Mouse (Mus musculus): ENCODE data around the gene Cyp4f16. TPM values are rescaled to one million over a fixed set of nuclear protein-coding genes. Genes with fewer than 3 reads are reported as not detected.
A peak's percentile ranks its signal among the peaks of the same experiment; 100 is the strongest.
"Not testable (repeated sequence)": the region's sequence is repeated elsewhere in the genome, so short reads cannot be mapped to it uniquely, and the experiment has no call there.

The Cyp4f16 gene
- 9.1 and 12.5 TPM in 2 replicates for total RNA-seq (2021)
- long read RNA-seq, experiment 1, transcript Cyp4f16-201 (13 exons, 2,227 nt): major isoform, 9 of 23 reads
- long read RNA-seq, experiment 1, partial matches to known transcripts: 9 of 23 reads
- long read RNA-seq, experiment 1, other reads (novel, unspliced or antisense): 4 of 23 reads
- long read RNA-seq, experiment 2, transcript Cyp4f16-201 (13 exons, 2,227 nt): major isoform, 7 of 13 reads
- long read RNA-seq, experiment 2, partial matches to known transcripts: 2 of 13 reads
- long read RNA-seq, experiment 2, other reads (novel, unspliced or antisense): 3 of 13 reads

DNA sequence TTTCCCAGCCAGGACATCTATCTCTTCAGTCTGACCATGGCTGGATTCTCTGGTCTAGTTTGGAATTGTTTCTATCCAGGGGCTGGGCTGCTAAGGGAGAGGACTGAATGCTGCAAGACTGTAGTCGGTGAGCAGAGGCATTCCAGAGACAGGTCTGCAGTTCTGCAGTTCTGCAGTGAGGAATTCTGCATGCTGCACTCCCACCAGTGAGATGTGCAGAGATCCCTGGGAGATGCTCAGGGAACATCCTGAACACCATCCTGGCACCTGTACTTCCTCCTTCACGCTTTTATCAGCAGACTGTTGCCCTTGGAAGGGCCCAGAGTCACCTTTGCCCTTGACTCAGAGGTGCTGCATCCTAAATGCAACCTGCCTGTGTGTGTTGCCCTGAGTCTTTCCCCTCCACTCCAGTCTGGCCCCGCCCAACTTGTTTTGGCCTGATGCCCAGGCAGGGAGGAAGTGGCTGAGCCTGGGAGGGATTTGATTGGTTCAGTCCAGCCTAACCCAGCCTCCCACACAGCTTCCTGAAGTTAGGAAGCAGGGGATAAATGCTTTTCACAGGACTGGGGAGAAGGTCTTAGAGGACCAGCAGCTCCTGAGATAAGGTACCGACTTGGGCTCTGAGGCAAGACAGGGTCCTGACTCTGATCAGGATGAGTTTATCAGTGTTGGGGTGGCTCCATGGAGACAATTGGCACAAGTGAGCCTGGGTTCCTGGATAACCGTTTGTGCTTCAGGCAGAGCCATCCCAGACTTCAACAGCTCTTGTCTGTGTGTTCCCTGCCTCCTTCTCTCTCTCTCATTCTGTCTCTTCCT is at the start of gene Cyp4f16:
Gene Cyp4f16 (plus strand): TSS at position 508 of the 816 bp plus-strand sequence.
- peak; percentile 96 for DNase-seq

- peak; percentile 63 for DNase-seq
Measured at GRCm38 (mm10) chr17:32492349-32492980, 43.9 kb upstream of the Cyp4f16 start.

DNA sequence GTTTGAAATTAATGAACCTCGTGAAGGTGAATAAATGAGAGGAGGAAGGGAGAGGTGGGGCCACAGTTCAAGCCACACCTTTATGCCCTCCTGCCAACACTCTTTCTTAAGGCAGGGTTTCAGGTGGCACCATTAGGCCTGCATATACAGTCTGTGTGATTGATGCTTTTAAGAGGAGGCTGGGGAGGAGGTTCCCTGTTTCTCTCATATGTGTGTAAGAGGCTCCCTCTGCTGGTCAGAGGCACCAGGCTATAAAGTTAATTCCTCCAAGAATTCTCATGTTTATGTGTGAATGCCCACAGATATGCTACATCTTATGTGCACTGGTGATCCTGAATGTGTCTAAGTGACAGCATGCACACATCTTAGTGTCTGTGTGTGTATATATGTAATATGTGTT is 41.8 kb upstream of the Cyp4f16 start:
- DNase-seq: peak; percentile 80

DNA sequence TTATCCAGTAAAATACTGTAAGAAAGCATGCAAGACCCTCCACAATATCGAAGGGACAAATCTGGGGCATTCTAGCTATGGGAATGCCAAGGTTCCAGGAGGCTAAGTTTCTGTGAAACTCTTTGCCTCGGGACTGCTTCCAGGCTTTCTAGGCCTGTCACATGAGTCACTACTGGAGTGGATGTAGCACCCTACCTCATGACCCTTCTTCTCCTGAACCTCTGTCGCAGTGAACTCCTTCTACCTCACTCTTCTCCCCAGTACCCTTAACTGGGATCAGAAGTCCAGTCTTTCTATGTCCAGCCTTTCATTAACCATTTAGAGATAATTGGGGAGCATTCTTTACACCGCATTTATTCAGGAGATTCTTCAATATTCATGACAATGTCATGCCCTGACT is 35.8 kb upstream of the Cyp4f16 start:
- not testable (repeated sequence) for DNase-seq

- no peak for DNase-seq
Measured at GRCm38 (mm10) chr17:32501051-32501450, 35.3 kb upstream of the Cyp4f16 start.

DNA sequence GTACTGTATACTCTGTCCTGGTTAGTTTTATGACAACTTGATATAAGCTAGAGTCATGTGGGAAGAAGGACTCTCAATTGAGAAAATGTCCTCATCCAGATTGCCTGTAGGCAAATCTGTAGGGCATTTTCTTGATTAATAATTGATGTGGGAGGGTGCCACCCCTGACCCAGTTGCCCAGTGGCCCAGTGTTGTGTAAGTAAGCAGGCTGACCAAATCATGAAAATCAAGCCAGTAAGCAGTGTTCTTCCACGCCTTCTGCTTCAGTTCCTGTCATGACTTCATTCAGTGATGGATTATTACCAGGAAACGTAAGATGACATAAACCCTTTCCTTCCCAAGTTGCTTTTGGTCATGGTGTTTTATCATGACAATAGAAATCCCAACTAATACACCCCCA is 33.2 kb upstream of the Cyp4f16 start:
- no peak for DNase-seq

GRCm38 (mm10) chr17:32505851-32506728 is 30.3 kb upstream of the Cyp4f16 start, which contains the start of gene Cyp4f17:
Gene Cyp4f17 (plus strand): TSS chr17:32506050.
- peak; percentile 73 for DNase-seq

- DNase-seq: peak; percentile 19
Measured at GRCm38 (mm10) chr17:32506729-32507245, 29.6 kb upstream of the Cyp4f16 start.

DNA sequence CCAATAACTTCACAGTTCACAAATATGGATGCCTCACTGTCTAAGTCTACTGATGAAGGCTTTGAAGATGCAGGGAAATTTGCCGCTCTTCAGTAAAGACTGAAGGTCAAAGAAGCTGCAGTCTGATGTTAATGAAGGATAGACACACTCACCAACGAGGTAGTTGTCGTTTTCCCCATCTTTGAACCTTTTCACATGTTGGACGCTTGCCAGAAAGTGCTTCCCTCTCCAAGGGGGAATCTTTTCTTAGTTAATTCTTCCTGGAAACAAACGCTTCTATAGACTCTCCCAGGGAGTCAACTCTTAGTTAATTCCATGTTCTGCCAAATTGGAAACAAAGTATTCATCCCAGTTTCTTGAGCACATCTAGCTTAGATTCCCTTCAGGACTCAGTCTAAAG is 20.2 kb upstream of the Cyp4f16 start:
- DNase-seq: no peak

- DNase-seq: peak; percentile 63
Measured at GRCm38 (mm10) chr17:32521981-32522380, 14.4 kb upstream of the Cyp4f16 start.

GRCm38 (mm10) chr17:32522386-32522785 is 14.0 kb upstream of the Cyp4f16 start:
- DNase-seq: no peak

DNA sequence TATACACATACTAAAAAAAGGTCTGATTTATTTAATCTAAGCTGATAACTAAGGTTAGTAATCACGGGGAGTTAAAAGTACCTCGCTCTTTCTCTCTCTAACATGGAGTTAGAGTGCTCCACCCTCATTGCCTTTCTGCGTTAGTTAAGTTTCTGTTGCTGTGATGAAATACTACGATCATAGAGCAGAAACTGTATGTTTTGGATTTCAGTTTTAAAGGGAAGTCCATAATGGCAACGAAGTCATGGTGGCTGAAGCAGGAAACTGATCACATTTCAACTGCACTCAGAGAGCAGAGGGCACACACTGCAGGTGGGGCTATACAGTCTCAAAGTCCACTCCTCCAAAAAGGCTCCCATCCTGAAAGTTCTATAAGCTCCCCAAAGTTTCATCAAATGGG is 13.5 kb upstream of the Cyp4f16 start:
- no peak for DNase-seq

GRCm38 (mm10) chr17:32523895-32524294 is 12.5 kb upstream of the Cyp4f16 start:
- no peak for DNase-seq

DNA sequence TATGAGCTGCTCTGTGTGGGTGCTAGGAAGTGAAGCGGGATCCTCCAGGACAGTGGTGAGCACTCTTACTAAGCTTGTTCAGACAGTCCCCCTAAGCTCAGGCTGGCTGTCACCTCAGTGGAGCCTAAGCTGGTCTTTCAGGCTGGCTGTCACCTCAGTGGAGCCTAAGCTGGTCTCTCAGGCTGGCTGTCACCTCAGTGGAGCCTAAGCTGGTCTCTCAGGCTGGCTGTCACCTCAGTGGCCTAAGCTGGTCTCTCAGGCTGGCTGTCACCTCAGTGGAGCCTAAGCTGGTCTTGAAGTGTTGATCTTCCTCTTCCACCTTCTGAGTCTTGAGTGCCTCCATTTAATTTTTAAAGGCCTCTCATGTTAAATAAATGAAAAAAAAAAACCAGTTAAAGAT is 10.0 kb upstream of the Cyp4f16 start:
- not testable (repeated sequence) for DNase-seq

DNA sequence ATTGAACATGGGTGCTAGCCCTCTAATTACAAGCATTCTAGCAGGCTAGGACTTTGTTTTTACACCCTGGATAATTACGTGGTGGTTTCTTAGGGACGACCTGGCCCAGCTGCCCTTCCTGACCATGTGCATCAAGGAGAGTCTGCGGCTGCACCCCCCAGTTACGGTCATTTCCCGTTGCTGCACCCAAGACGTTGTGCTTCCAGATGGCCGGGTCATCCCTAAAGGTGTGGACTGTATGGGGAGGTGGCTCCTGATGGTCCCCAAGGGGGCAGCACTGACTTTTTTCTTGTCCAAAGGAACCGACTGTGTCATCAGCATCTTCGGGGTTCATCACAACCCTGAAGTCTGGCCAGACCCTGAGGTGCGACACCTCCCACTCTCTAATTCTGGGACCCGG is 8.6 kb upstream of the Cyp4f16 start:
- DNase-seq: no peak

- DNase-seq: peak; percentile 95
Measured at GRCm38 (mm10) chr17:32528408-32529337, 7.7 kb upstream of the Cyp4f16 start.

- DNase-seq: not testable (repeated sequence)
Measured at GRCm38 (mm10) chr17:32532356-32532755, 4.0 kb upstream of the Cyp4f16 start.

DNA sequence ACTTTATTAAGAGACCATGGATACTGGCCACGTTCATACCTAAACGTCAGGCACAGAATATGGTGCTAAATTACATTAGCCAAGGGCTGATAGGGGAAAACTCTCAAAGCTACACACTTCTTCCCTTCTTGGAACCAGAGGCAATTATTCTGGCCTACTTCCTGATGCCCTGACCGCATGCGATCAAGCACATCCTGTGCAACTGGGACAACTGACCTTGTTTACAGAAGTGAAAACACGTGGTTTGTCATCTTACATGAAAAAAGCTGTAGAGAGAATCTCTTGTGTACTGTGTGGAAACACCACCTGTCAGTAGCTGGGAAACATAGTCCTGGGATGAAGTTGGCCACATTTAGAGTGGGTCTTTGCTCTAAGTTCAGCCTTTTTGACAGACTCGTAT is 2.3 kb upstream of the Cyp4f16 start:
- no peak for DNase-seq

DNA sequence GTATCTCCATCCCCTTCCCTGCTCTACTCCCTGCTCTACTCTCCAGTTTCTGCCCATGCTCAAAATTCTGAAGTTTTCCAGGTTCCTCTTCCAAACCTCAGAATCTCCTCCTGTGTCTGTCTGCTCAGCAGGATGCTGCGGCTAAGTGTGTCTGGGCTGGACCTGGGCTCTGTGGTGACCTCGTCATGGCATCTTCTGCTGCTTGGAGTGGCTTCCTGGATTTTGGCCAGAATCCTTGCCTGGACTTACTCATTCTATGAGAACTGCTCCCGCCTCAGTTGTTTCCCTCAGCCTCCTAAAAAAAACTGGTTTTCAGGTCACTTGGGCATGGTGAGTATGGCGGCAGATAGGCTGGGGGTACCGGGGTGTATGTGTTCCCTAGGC is 501 bp downstream of the Cyp4f16 start:
- DNase-seq: peak; percentile 47

DNA sequence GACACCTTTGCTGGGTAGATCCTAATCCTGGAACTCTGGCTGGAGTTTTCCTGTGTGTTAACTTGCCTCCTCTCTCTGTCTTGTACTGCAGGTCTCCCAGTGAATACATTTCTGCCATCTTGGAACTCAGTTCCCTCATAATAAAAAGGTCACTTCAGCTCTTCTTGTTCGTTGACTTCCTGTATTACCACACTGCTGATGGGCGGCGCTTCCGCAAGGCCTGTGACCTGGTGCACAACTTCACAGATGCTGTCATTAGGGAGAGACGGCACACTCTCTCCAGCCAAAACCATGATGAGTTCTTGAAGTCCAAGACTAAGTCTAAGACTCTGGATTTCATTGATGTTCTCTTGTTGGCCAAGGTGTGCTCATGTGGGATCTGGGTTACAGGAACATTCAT is 8.4 kb downstream of the Cyp4f16 start:
- not testable (repeated sequence) for DNase-seq

GRCm38 (mm10) chr17:32550377-32550776 is 14.0 kb downstream of the Cyp4f16 start:
- DNase-seq: not testable (repeated sequence)

Measured in adrenal gland, postnatal 14 days (tissue).